Mouse (Mus musculus): ENCODE results near the gene Gm21977. TPM values are rescaled to one million over a fixed set of nuclear protein-coding genes. Genes with fewer than 3 reads are reported as not detected.
"Not testable (repeated sequence)": the region's sequence is repeated elsewhere in the genome, so short reads cannot be mapped to it uniquely, and the experiment has no call there.

The Gm21977 gene
- not detected for total RNA-seq (2021)
- long read RNA-seq, experiment 1 = 0 reads
- long read RNA-seq, experiment 2 = 0 reads

- not testable (repeated sequence) for DNase-seq (ENCODE audit: low spot score)
Observed at GRCm38 (mm10) chr14:42853377-42853776, at the start of gene Gm21977. Gm21977 (minus strand) TSS chr14:42853477.

Other genes starting within 250 kb of the Gm21977 start
- not detected for gene Gm3633, start 211.6 kb downstream of the Gm21977 start, total RNA-seq (2021)
- not detected for gene Gm10378, start 197.5 kb downstream of the Gm21977 start, total RNA-seq (2021)
- gene Gm3015, start 84.7 kb downstream of the Gm21977 start, total RNA-seq (2021) = not detected
- gene Gm10377, start 55.5 kb downstream of the Gm21977 start, total RNA-seq (2021) = not detected
- gene Gm8082, start 140.1 kb upstream of the Gm21977 start, total RNA-seq (2021) = not detected
- gene Gm10376, start 162.2 kb upstream of the Gm21977 start, total RNA-seq (2021) = not detected
- gene Gm8094, start 223.2 kb upstream of the Gm21977 start, total RNA-seq (2021) = not detected
- gene Gm8104, start 247.1 kb upstream of the Gm21977 start, total RNA-seq (2021) = not detected